Mouse (Mus musculus): ENCODE data around the gene Rps25. TPM values are rescaled to one million over a fixed set of nuclear protein-coding genes. Genes with fewer than 3 reads are reported as not detected.
"Not testable (repeated sequence)": the region's sequence is repeated elsewhere in the genome, so short reads cannot be mapped to it uniquely, and the experiment has no call there.

Rps25 gene
- polyA plus RNA-seq, 2 experiments from 2014 or later: 2,962 to 3,624 TPM

- ATAC-seq: no peak
Measured at GRCm38 (mm10) chr9:44405011-44405410, 1.9 kb upstream of the Rps25 start.

- ATAC-seq: no peak
Measured at GRCm38 (mm10) chr9:44407752-44408097, 786 bp downstream of the Rps25 start.

DNA sequence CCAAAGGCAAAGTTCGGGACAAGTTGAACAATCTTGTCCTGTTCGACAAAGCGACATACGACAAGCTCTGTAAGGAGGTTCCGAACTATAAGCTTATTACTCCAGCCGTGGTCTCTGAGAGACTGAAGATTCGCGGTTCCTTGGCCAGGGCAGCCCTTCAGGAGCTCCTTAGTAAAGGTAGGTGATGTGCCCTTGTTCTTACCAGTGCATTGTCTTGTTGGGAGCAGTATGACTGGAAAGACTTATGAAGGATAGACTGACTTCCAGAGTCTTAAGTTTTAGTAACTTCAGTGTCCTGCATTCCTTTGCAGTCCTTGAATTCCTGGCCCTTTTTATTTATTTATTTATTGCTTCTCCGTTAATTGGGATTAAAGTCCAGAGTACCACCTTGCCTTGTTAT is 1.8 kb downstream of the Rps25 start:
- ATAC-seq: not testable (repeated sequence)

DNA sequence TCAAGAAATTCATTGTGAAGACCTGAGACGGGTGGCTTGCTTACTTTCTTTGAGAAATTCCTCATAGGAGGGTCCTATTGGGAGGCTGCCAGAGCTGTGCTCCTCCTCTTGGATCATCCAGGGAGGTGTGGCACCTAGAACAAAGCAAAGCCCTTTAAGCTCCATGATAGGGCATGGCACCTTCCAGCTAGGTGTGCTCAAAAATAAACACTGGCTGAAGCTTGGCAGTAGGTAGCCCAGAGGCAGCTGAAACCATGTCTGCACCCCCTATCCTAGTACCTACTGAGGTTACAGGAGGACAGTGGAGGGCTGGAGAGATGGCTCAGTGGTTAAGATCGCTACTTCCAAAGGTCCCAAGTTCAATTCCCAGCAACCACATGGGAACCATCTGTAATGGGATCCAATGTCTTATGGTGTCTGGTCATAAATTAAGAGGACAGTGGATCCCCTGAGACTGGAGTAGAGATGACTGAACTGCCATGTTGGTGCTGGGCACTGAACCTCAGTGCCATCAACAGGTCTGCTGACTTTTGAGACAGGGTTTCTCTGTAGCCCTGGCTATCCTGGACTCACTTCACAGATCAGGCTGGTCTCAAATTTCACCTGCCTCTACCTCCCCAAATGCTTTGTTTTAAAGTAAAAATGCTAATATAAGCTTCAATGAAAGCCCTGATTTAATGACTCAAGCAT is 3.9 kb downstream of the Rps25 start:
- no peak for ATAC-seq

DNA sequence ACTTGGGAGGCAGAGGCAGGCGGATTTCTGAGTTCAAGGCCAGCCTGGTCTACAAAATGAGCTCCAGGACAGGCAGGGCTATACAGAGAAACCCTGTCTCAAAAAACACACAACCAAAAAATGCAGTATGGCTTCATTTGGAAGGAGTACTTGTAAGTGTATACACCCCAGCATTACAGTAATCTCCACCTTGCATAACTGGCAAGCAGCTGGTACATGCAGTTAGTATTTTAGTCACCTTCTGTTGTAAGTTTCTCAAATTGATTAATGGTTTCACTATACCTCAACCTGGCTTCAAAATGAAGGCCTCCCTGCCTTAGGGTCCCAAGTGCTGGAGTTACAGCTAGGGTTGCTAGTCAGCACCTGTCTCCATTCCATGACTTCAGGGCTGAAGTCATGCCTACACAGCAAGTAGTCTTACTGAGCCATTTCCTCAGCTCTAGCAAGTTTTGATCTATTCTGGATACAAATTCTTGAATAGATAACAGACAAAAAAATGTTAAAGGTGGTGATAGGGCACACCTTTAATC is 4.7 kb downstream of the Rps25 start:
- ATAC-seq: no peak

GRCm38 (mm10) chr9:44412306-44412705 is 5.4 kb downstream of the Rps25 start:
- ATAC-seq: no peak

GRCm38 (mm10) chr9:44412781-44413180 is 5.8 kb downstream of the Rps25 start:
- no peak for ATAC-seq

DNA sequence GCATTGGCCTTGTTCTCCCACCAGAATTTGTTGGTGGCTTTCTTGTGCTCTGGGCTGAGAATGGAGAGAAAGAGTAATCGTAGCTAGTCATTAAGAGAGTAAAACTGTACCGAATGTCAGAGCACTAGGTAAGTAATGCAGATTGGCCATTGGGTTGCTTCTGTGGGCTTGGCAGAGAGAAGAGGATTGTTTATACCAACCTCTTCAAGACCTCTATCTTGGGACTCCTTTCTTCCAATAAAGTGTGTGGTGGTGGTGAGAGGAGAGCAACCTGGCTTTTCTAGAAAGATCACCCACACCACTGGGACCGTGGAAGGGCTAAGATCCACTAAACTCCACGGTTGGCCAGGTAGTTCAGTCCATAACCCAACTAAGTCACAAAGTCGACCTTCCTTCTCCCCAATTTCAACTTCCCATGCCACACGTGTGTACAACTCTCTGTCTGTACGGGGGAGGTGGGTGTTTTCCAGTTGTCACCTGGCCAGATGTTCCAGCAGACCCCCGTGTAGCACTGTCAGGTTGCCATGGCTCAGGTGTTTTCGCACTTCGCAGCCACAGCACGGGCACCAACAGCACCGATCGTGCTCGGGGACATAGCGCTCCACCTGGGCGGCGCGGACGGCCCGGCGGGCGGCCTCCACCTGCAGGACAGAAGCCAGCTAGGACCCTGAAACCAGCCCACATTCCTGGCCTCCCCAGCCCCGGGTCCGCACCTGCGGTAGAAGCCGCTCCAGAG is 10.4 kb downstream of the Rps25 start:
- ATAC-seq: peak; percentile 32

DNA sequence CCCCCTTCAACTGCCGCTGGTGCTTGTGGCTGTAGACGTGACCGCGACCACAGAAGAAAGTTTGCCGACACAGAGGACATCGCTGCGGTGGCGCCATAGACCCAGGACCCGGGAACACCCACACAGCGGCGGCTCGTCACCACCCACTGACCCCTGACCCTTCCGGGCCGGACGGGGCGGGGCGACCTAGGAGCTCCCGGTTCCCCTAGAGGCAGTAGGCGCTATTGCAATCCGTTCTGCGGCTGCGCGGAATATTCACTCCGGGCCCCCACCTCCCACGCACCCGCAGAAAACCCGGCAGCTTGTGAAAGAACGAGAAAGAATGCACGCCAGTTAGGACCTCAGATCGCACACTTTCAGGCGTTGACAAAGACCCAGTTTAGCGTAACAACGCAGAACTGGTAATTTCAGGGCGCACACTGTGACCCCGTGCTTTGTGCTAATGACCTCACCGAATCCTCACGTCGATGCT is 11.0 kb downstream of the Rps25 start:
- ATAC-seq: peak; percentile 93

- no peak for ATAC-seq
Measured at GRCm38 (mm10) chr9:44418519-44419385, 11.8 kb downstream of the Rps25 start, which contains the start of gene Ccdc84. TSS of gene Ccdc84 (minus strand) at chr9:44418569.

DNA sequence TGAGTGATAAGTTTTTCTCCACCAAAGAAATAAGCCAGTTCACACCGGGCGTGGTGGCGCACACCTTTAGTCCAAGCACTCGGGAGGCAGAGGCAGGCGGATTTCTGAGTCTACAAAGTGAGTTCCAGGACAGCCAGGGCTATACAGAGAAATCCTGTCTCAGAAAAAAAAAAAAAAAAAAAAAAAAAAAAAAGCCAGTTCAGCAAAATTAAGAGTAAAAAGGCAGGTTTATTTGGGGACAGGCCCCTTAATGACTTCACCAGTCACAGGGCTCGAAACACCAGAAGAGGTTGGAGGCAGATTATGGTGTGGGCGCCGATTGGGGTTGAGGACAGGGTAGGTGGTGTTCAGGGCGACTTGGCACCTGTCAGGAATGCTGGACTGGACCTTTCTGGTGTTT is 12.8 kb downstream of the Rps25 start:
- ATAC-seq: not testable (repeated sequence)

DNA sequence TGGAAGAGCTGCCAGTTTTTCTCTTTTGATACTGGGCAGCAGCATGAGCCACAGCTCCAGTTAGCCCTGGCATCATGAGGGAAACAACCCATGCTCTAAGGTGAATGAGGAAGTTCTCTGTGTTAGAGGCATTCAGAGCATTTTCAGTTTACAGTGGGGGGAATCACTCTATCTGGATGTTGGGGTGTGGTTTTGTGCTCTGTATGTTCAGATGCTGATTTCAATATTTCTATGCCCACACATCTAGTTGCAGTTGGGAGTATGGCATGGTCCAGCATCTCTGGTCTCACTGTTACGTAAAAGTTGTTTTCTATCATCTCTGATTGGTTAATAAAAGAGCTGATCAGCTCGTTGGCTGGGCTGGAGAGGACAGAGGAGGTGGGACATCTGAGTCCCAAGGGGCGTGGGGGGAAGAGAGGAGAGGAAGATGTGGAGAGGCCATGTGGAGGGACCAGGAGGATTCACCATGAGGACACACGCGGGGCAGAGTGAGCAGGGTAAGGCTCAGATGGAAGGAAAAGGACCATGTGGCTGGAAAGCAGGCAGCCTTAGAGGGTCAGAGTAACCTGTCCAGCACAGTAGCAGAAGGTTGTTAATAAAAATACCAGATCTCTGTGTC is 13.4 kb downstream of the Rps25 start:
- ATAC-seq: no peak

DNA sequence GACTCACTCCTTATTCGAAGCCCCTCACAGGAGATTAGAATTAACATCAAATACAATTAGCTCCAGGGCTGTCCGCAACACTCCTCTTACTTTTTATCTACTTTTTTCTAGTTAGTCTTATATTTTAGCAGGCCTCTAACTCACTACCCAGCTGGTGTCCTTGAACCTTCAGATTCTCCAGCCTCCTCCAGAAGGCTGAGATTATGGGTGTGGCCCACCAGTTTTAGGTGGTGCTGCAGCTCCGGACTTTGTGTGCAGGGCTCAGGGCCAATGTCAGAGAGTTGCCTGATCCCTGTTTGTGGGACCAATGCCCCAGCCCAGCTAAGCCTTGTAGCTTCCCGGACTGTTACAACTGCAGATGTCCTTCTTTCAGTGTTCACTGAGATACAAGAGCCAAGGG is 16.6 kb downstream of the Rps25 start:
- no peak for ATAC-seq

DNA sequence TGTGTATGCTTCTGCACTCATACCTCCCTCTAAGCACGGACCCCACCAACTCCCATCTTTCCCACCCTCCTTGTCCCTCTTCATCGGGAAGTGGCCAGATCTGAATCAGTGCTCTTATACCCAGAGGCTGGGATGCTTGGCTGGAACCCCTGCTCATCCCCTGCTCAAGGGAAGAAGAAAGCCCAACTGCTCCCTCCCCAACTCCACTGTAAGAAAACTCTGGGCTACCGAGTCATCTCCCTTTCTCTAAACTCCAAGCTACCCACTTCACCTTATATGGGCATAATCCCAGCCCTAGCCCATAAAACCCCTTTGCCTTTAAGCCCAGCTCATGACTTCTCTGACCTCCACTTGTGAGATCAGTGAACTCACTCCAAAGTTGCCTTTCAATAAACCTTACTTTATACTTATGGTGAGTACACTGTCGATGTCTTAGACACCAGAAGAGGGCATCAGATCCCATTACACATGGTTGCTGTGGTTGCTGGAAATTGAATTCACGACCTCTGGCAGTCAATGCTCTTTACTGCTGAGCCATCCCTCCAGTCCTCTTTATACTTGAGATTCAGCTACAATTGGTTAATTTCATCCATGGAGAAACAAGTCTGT is 25.7 kb downstream of the Rps25 start:
- no peak for ATAC-seq

DNA sequence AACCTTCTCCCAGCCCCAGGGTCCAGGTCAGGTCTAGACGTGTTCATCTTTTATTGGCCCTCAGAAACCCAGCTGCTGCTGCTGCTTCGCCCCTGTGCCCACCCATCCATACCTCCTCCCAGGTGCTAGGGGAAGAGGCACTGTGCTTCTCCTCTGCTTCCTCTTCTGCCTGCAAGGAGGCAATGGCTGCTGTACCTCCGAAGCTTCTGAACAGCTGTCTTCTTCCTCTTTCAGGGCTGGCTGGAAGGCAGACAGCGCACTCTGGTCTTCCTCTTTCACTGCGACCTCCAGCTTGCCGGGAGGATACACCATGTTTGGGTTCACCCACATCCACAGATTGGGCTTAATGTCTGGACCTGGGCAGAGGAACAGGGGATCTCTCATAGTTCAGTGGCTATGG is 28.8 kb downstream of the Rps25 start:
- ATAC-seq: no peak

GRCm38 (mm10) chr9:44440961-44441360 is 34.0 kb downstream of the Rps25 start, which contains the start of gene Foxr1:
TSS of gene Foxr1 (minus strand) at chr9:44441136.
- no peak for ATAC-seq

DNA sequence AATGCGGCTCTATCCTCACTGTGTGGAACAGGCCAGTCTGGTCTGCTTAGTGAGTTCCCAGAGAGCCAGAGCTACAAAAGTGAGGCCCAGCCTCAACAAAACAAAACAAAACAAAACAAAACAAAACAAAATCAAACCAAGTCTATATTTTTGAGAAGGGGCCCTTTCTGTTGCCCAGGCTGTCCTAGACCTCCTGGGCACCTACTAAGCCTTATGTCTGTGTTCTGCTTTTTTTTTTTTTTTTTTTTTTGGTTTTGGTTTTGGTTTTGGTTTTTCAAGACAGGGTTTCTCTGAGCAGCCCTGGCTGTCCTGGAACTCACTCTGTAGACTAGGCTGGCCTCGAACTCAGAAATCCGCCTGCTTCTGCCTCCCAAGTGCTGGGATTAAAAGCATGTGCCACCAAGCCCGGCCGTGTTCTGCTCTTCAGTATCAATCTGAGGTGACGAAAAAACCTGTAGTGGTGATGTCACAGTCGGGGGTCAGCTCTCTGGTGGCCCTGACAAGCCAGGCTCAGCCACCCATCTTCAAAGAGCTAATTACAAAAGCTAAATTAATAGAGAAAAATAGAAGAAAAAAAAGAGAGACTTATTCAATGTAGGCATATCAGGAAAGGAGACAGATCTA is 37.6 kb downstream of the Rps25 start:
- ATAC-seq: not testable (repeated sequence)

- no peak for ATAC-seq
Measured at GRCm38 (mm10) chr9:44450387-44450786, 43.4 kb downstream of the Rps25 start.

- peak; percentile 81 for ATAC-seq
Measured at GRCm38 (mm10) chr9:44454132-44454890, 47.4 kb downstream of the Rps25 start.

DNA sequence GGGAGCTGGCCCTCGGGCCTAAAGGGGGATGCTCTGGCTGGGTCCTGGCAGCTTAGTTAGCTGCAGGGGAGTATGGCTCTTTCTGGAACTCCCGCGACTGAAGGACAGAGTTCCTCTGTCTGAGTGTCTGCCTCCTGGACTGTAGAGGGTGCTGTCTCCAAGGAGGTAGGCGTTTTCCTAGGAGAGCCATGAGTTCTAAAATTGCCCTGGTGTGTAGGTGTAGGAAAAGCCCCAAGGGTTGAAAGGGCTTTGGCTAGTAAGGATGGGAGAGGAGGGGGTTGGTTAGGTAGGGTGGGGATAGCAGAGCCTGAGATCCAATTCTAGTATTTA is 47.9 kb downstream of the Rps25 start, which contains the start of gene Upk2:
Upk2 (minus strand) TSS at position 86 of the 330 bp plus-strand sequence.
- no peak for ATAC-seq
